Mouse (Mus musculus) kidney, postnatal 25 days (tissue): ENCODE results near the gene Tmem104.

ENCODE experiments used
- DNase-seq, 2 experiments: peaks; one replicate each; pipeline ENCODE4 v3.0.0; 2021; ENCODE audit warnings: mixed read lengths in 2 of 2

Tmem104 gene

GRCm38 (mm10) chr11:115187224-115187639, at the start of gene Tmem104:
Gene Tmem104 (plus strand): TSS chr11:115187487.
- DNase-seq: peak; percentile 99 to 100

GRCm38 (mm10) chr11:115138597-115139262, 48.6 kb upstream of the Tmem104 start:
- no peak for DNase-seq

GRCm38 (mm10) chr11:115141970-115142369, 45.3 kb upstream of the Tmem104 start:
- no peak for DNase-seq

DNA sequence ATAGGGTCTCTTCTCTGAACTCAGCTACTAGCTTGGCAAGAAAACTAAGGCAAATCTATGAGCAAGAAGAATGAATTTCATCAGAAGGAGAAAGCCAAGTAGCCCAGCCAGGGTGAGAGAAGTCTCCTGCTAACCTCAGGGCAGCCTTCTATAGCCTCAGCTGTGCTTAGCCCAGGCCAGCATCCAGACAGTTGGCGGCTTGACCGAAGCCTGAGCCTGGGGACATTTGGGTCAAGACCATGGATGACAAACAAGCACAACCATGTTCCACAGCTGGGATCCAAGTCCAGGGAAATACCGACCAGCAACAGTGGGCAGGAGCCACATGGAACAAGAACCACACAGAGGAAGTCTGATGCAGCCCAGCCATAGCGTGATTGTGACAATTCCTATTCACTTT, 39.5 kb upstream of the Tmem104 start:
- no peak for DNase-seq

DNA sequence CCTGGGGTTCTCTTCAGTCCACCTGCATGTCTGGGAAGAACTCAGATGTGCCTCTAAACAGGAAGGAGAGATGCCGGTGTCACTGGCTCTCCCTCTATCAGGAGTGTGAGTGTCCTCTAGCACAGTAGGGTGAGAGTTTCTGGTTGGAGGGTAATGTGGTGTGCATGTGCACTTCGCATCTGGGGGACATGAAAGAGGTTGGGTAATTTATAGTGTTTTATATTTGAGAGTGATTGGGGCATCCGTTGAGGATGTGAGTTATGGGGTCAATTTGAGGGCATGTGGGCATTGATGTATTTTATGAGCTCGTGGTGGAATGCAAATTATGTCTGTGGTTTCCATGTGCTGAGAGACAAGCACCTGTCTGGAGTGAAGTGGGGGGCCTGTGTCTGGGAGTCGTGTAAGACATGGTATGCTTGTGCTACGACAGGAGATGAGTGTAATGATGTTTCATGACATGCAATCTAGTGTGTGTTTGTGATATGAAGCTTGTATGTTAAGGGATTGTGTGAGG, 36.5 kb upstream of the Tmem104 start:
- no peak for DNase-seq

- peak; percentile 71 to 76 for DNase-seq
These were observed 35.4 kb upstream of the Tmem104 start for GRCm38 (mm10) chr11:115151755-115152429.

GRCm38 (mm10) chr11:115153088-115153487, 34.2 kb upstream of the Tmem104 start:
- no peak for DNase-seq

- peak; percentile 85 to 88 for DNase-seq
These were observed 33.5 kb upstream of the Tmem104 start for GRCm38 (mm10) chr11:115153699-115154292.

DNA sequence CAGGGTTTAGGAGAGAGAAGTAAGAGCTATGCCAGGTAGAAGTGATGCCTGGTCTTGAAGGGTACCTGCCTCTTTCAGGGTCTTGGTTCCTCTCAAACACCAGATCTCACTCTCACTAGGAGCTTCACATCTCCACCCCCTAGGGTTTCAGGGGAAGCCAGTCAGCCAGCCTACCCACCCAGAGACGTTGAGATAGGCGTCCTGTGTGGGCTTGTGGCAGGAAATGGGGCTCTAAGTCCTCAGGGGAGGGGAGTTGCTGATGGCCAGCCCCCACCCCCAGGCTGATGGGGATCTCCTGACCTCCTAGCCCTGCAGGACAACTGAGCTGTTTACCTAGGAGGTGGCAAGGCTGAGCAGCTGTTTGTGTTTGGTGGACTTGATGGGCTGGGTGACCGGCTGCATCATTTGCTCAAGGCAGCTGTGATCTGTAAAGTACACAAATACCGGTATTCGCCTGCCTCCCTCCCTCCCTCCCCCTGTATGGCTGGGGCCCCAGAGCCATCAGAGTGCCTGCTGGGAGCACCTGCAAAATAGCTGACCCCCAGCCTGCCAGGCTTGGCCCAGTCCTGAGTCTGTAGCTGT, 32.1 kb upstream of the Tmem104 start:
- DNase-seq: no peak

GRCm38 (mm10) chr11:115157933-115158719, 29.2 kb upstream of the Tmem104 start:
- no peak for DNase-seq

DNA sequence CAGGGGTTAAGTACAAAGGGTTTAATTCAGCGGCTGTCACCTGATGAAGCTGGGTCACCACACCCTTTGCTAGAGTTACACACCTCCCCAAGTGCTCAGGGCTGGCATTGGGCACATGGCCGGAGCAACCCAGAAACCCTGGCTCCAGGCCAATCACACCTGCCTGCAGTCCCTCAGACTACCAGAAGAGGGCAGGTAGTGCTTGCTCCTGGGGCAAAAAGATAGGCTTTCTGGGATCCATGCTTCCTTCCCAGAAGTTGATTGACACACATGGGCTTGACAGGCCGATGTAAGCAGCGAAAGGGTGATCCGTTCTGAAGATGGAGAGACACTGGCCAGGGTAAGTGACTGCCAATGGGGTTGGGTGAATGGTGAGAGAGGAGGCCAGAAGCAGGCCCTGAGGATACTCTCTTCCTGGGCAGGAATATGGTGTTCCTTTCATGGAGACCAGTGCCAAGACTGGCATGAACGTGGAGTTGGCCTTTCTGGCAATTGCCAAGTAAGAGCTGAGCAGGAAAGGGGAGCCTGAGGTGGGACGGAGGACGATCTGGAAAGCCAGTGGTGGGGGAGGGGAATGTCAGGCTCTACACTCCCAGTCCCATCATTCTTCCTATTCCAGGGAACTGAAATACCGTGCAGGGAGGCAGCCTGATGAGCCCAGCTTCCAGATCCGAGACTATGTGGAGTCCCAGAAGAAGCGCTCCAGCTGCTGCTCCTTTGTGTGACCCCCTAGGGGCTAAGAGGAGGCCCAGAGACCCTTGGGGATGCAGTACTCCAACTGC, 27.1 kb upstream of the Tmem104 start:
- DNase-seq: peak; percentile 90 to 91

DNA sequence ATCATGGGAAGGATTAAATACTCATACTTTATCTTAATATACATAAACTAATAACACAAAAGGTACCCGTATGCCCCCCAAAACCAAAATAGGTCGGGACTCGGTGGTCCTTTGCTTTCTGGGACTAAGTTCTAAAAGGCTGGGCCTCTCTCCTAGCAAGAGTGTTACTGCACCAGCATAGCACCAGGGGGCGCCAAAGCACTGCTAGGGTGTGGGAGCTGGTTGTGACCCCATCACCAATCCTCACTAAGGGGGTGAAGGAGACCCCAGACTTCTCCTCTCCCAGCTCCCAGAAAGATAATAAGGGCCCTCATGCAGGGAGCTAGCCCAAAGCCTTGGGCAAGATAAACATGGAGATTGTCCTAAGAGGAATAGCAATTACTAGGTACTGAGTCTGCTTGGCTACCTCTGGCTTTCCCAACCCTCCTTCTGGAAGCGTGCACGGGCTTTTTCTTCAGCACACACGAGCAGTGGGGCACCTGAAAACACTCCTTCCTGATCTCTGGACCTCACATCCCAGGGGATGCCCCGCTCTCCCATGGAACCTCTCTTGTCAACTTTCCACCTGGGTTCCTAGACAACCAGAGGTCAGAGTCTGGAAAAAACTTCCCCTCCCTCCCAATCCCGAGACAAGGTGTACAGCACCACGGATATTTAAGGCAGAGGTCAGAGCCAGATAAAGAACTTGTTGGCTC, 26.3 kb upstream of the Tmem104 start:
- peak; percentile 82 to 84 for DNase-seq

GRCm38 (mm10) chr11:115161578-115162204, 25.6 kb upstream of the Tmem104 start:
- no peak for DNase-seq

DNA sequence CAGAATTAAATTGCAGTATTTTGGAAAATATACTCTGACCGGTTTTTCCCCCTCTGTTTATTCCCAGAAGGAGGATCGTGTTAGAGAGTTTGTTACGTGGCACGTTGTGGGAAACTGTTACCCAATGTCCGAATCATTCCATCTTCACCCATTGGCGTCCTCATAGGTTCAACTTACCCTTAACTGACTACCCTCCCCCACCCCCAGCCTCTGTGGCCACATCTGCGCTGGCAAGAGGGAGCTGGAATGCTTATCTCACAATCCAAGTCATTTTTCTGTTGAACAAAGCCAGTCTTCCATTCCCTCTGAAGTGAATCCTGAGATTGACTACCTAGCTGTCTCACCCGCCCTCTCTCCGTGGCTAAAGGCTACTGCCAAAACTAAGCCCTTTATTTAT, 25.1 kb upstream of the Tmem104 start:
- DNase-seq: no peak

DNA sequence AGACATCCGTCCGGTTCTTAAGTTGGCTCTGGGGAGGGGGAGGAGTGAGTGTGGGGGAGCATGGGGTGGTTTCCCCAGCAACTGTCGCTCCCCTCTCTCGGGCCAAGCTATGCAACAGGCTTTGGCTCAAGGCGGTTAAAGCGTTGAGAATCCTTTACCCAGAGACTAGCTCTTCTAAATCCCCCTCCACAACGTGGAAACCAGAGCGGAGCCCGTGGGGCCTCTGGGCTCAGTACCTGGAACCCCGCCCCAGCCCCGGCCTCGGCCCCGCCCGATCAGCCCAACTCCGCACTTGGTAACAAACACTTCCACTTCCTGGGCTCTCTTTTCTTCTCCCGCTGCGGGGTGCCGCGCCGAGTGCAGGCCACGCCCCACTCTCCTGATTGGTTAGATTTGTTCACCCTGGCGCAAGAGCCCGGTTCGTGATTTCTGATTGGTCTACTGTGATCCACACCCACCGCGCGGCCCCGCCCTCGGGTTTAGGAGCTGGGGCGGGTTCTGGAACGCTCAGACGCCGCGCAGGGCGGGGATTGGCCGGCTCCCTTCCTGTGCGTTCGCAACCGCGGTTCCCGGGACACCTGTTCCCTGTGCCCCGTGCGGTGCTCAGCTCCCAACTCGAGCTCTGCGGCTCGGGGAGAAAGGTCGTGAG, 24.3 kb upstream of the Tmem104 start, which contains the start of gene Slc9a3r1:
Slc9a3r1 (plus strand) TSS at position 510 of the 649 bp plus-strand sequence.
- peak; percentile 99 for DNase-seq

GRCm38 (mm10) chr11:115163568-115164150, 23.6 kb upstream of the Tmem104 start:
- DNase-seq: peak; percentile 38 to 60

DNA sequence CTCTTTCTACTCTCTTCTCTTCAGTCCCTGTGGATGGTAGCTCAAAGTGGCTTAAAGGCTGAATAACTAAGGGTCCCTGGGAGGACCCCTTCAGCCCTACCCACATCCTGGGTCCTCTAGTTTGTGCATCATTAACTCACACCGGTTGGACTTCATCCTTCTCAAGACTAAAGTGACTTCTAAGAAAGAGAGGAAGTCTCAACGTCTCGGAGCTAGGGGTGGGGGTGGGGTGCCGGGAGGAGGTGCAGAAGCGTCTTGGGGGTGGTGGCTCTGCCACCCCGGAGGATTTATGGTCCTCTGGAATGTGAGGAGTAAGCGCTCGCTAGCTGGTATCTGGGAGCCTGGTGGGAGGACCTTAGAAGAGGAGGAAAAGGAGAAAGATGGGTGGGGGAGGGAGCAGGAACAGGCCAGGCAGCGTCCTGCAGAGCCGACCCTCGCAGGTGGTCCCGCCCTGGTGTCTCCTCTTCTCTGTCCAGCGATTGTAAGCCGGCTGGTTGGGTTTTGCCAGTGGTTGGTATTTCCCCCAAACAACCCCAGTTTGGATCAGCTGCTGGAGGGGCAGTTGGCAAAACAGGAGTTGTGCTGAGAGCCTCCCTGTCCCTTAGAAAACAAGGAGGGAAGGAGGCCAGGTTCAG, 22.8 kb upstream of the Tmem104 start:
- DNase-seq: peak; percentile 56 to 88

- peak; percentile 78 to 93 for DNase-seq
These were observed 22.3 kb upstream of the Tmem104 start for GRCm38 (mm10) chr11:115164976-115165374.

- DNase-seq: no peak
These were observed 20.5 kb upstream of the Tmem104 start for GRCm38 (mm10) chr11:115166776-115167175.
